Mouse (Mus musculus): ENCODE results near the gene Dach1. TPM values are rescaled to one million over a fixed set of nuclear protein-coding genes. Genes with fewer than 3 reads are reported as not detected.

Dach1 gene
- total and polyA plus RNA-seq, 3 experiments, result not detected

DNA sequence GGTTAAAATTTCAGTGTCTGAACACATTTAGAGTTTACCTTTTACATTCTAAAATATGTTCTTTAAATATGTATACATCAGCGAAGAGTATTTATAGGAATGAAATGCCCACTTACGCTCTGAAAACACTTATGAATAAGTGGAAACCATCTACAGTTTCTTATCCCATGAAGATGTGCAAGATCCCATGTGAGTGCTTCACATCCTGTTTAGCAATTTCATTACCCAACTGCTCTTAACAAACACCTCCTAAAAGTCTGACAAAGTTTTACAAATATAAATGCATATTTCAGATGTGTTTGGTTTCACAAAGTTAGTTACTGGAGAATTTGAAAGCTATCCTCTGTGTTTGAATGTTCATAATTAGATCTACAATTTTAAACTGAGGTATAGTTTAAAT lies 59.6 kb downstream of the Dach1 start:
- dilution Hi-C loops (cut with MboI; ENCODE audit: extremely low pct_ligation_motif_present, extremely low pct_unique_long_range_greater_than_20kb, low sequenced_read_pairs) (no loop called here), in situ Hi-C loops (cut with MboI; ENCODE audit: low pct_ligation_motif_present, low pct_unique_long_range_greater_than_20kb, low sequenced_read_pairs) (no loop called here)
- no peak overlapping the region for H3K4me2 ChIP-seq (ENCODE audit: insufficient read depth, low read depth, poor library complexity, severe bottlenecking)
- no peak for DNase-seq (ENCODE audit: extremely low read depth)
- no peaks in the 10 kb centered on the region for H3K4me1 ChIP-seq (ENCODE audit: control insufficient read depth in 1 of 2, insufficient read depth in 2 of 2)
- H3K36me3 ChIP-seq (replicated peaks in 1 of 2; ENCODE audit: control insufficient read depth in 1 of 2, insufficient read depth in 1 of 2, low read length in 1 of 2), result no peaks in the 10 kb centered on the region
- H3K79me2 ChIP-seq (replicated peaks; ENCODE audit: control insufficient read depth, extremely low read depth, insufficient read depth, poor library complexity, severe bottlenecking), result no peaks in the 10 kb centered on the region
- H3K9me3 ChIP-seq (replicated peaks; ENCODE audit: low read length), result peaks cover 15% of the 10 kb centered on the region
- H3K27ac ChIP-seq (ENCODE audit: insufficient read depth, low read depth), result no peak overlapping the region
- H3K27me3 ChIP-seq (replicated peaks), result no peaks in the 10 kb centered on the region
- H3K9ac ChIP-seq (ENCODE audit: insufficient read depth, low read depth), result no peak overlapping the region
- TF ChIP-seq MYC (IDR thresholded peaks at IDR 0.05; ENCODE audit: low read depth, low read length), result no peak
- TF ChIP-seq NELFE (IDR thresholded peaks at IDR 0.05; ENCODE audit: low read depth, low read length), result no peak
- TF ChIP-seq ZC3H11A (IDR thresholded peaks at IDR 0.05; ENCODE audit: low read depth, low read length), result no peak
- TF ChIP-seq JUN (IDR thresholded peaks at IDR 0.05; ENCODE audit: insufficient read depth, low read depth, low read length), result no peak
- TF ChIP-seq GABPA (IDR thresholded peaks at IDR 0.05; ENCODE audit: insufficient replicate concordance, low read depth, low read length), result no peak
- TF ChIP-seq SMC3 (IDR thresholded peaks at IDR 0.05; ENCODE audit: low read depth, low read length), result no peak
- H3K4me3 ChIP-seq (replicated peaks in 1 of 3; ENCODE audit: low read depth in 2 of 3, low read length in 2 of 3, poor library complexity in 1 of 3), result no peak overlapping the region

DNA sequence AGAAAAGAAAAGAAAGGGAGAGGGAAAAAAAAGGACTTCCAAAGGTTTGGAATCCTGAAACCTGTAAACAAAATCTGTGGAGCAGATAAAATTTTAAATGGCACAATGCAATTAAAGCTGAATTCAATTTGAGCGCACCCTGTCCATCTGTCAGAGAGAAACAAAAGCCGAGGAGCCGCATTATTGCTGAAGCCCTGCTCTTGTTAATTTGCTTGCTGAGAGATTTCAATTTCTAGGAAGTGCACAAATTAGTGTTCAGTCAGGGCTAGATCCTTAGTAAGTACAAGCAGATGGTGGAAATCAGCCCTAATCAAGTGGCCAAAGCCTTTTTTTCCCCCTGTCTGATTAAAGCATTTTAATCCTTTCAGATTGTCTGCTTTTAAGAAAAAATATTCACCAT lies 60.8 kb downstream of the Dach1 start:
- TF ChIP-seq E2F4 (IDR thresholded peaks at IDR 0.05; ENCODE audit: insufficient replicate concordance, low read depth, low read length), result no peak
- no peak for TF ChIP-seq EP300 (IDR thresholded peaks at IDR 0.05; ENCODE audit: low read length)
- TF ChIP-seq JUND (conservative IDR thresholded peaks at IDR 0.05; ENCODE audit: low read depth, low read length), result no peak
- no peak for TF ChIP-seq MAFK (IDR thresholded peaks at IDR 0.05; ENCODE audit: insufficient replicate concordance, low read length)
- H3K36me3 ChIP-seq (replicated peaks in 1 of 2; ENCODE audit: control insufficient read depth in 1 of 2, insufficient read depth in 1 of 2, low read length in 1 of 2), result no peaks in the 10 kb centered on the region
- no peak overlapping the region for H3K27ac ChIP-seq (ENCODE audit: insufficient read depth, low read depth)
- H3K4me1 ChIP-seq (ENCODE audit: control insufficient read depth in 1 of 2, insufficient read depth in 2 of 2), result no peaks in the 10 kb centered on the region
- DNase-seq (ENCODE audit: extremely low read depth), result no peak
- peaks cover 21% of the 10 kb centered on the region for H3K9me3 ChIP-seq (replicated peaks; ENCODE audit: low read length)
- H3K9ac ChIP-seq (ENCODE audit: insufficient read depth, low read depth), result no peak overlapping the region
- dilution Hi-C loops (cut with MboI; ENCODE audit: extremely low pct_ligation_motif_present, extremely low pct_unique_long_range_greater_than_20kb, low sequenced_read_pairs), result no loop called here
- no peak overlapping the region for H3K4me3 ChIP-seq (replicated peaks in 1 of 3; ENCODE audit: low read depth in 2 of 3, low read length in 2 of 3, poor library complexity in 1 of 3)
- H3K27me3 ChIP-seq (replicated peaks), result no peaks in the 10 kb centered on the region
- no peaks in the 10 kb centered on the region for H3K79me2 ChIP-seq (replicated peaks; ENCODE audit: control insufficient read depth, extremely low read depth, insufficient read depth, poor library complexity, severe bottlenecking)
- in situ Hi-C loops (cut with MboI; ENCODE audit: low pct_ligation_motif_present, low pct_unique_long_range_greater_than_20kb, low sequenced_read_pairs), result no loop called here
- H3K4me2 ChIP-seq (ENCODE audit: insufficient read depth, low read depth, poor library complexity, severe bottlenecking), result no peak overlapping the region

DNA sequence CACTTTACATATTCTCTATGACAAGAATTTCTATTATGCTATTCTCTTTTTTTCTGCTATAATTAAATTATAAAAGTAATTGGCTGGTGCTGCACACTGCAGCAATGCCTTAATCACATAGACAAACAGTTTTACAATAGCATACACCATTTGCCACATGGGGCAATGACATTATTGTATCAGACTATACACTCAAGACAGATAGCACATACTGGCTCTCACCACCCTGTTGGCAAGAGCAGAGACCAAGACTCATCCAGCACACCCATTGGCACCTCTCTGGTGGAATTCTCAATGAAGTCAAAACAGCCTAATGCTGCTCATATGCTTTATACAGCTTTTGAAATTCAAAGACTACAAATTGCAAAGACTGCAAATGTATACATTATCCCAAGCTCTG lies 63.4 kb downstream of the Dach1 start:
- in situ Hi-C loops (cut with MboI; ENCODE audit: low pct_ligation_motif_present, low pct_unique_long_range_greater_than_20kb, low sequenced_read_pairs) (no loop called here), dilution Hi-C loops (cut with MboI; ENCODE audit: extremely low pct_ligation_motif_present, extremely low pct_unique_long_range_greater_than_20kb, low sequenced_read_pairs) (no loop called here)
- Histone ChIP-seq H3K9ac (ENCODE audit: insufficient read depth, low read depth) (no peak overlapping the region), H3K4me1 (ENCODE audit: control insufficient read depth in 1 of 2, insufficient read depth in 2 of 2) (no peaks in the 10 kb centered on the region), H3K4me3 (replicated peaks in 1 of 3; ENCODE audit: low read depth in 2 of 3, low read length in 2 of 3, poor library complexity in 1 of 3) (no peak overlapping the region), H3K27ac (ENCODE audit: insufficient read depth, low read depth) (no peak overlapping the region), H3K36me3 (replicated peaks in 1 of 2; ENCODE audit: control insufficient read depth in 1 of 2, insufficient read depth in 1 of 2, low read length in 1 of 2) (no peaks in the 10 kb centered on the region), H3K4me2 (ENCODE audit: insufficient read depth, low read depth, poor library complexity, severe bottlenecking) (no peak overlapping the region), H3K27me3 (replicated peaks) (no peaks in the 10 kb centered on the region), H3K9me3 (replicated peaks; ENCODE audit: low read length) (peaks cover 21% of the 10 kb centered on the region), H3K79me2 (replicated peaks; ENCODE audit: control insufficient read depth, extremely low read depth, insufficient read depth, poor library complexity, severe bottlenecking) (no peaks in the 10 kb centered on the region)
- DNase-seq (ENCODE audit: extremely low read depth), result no peak
- no peak for TF ChIP-seq CHD1 (IDR thresholded peaks at IDR 0.05; ENCODE audit: low read depth, low read length)
- TF ChIP-seq ETS1 (conservative IDR thresholded peaks at IDR 0.05; ENCODE audit: low read depth, low read length), result no peak
- TF ChIP-seq SMC3 (IDR thresholded peaks at IDR 0.05; ENCODE audit: low read depth, low read length), result no peak
- TF ChIP-seq RCOR1 (conservative IDR thresholded peaks at IDR 0.05; ENCODE audit: low read depth, low read length), result no peak
- TF ChIP-seq MXI1 (IDR thresholded peaks at IDR 0.05; ENCODE audit: low read depth, low read length), result no peak
- TF ChIP-seq NELFE (IDR thresholded peaks at IDR 0.05; ENCODE audit: low read depth, low read length), result no peak
- no peak for TF ChIP-seq MAZ (IDR thresholded peaks at IDR 0.05; ENCODE audit: low read depth, low read length)
- no peak for TF ChIP-seq POLR2A (IDR thresholded peaks at IDR 0.05; ENCODE audit: low read depth, low read length)
- TF ChIP-seq MYC (IDR thresholded peaks at IDR 0.05; ENCODE audit: low read depth, low read length), result no peak
- TF ChIP-seq CTCF (conservative IDR thresholded peaks at IDR 0.05 in 1 of 2, IDR thresholded peaks at IDR 0.05 in 1 of 2; ENCODE audit: low read depth in 2 of 2, low read length in 2 of 2), result no peak
- no peak for TF ChIP-seq CHD2 (IDR thresholded peaks at IDR 0.05; ENCODE audit: low read length)
- TF ChIP-seq MAFK (IDR thresholded peaks at IDR 0.05; ENCODE audit: insufficient replicate concordance, low read length), result no peak
- no peak for TF ChIP-seq BHLHE40 (IDR thresholded peaks at IDR 0.05; ENCODE audit: low read depth, low read length)
